16 mouse cellular contexts compared by ENCODE assay signal in the genomic region with DNA sequence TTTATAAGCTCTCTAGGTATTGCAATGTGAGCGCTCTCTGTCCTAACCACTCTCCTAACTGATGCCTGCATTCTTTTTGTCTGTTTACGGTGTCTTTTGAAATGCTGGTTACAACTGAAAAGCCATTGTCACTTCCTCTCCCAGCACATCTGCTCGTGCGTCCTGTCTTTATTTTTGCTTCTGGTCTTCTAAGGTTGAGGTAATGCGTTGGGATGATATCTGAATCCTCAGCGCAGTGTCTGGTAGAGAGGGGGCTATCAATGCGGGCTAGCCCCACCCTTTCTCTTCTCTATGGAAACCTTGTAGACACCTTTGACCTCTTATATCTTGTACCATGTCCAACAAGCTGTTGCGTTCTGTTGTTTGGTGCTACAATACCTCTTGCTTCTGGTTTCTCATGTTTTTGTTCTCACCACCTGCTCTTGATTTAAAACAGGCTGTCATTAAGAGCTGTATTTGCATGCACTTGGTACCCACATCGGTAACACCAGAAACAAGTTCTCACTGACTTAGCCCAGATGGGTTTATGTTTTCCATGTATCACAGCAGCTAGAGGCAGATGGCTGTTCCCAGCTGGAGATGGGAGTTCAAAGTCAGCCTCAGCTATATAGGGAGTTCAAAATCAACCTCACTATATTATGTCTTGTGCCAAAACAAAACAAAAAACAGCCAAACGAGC. TPM values are rescaled to one million over a fixed set of nuclear protein-coding genes. Genes with fewer than 3 reads are reported as not detected.
DNase-seq lines count a peak whose midpoint lies in the region; ATAC-seq and TF ChIP-seq lines count a peak whose summit lies in the region.
"Had no signal": no experiment of that assay in that cellular context is flagged by ENCODE, and none has a peak within 500 bp of the region (broad histone marks: within the 10 kb centered on the region; RNA-seq: fewer than 3 reads in every experiment).

No protein-coding gene starts in this region.

- H3K27me3 ChIP-seq in midbrain, embryonic 13.5 days, result no peaks in the 10 kb centered on the region
- H3K27me3 ChIP-seq in midbrain, embryonic 10.5 days (ENCODE audit: low read depth, poor library complexity, severe bottlenecking), result no peaks in the 10 kb centered on the region
- H3K27me3 ChIP-seq in stomach, postnatal 0 days (ENCODE audit: control insufficient read depth, insufficient read depth, low read length), result no peaks in the 10 kb centered on the region
- no peaks in the 10 kb centered on the region for H3K27me3 ChIP-seq in kidney, adult 2 months (replicated peaks; ENCODE audit: control insufficient read depth, insufficient read depth, low read length)
- H3K27me3 ChIP-seq: embryonic facial prominence, embryonic 13.5 days; kidney, embryonic 15.5 days; limb, embryonic 13.5 days; lung, embryonic 15.5 days; midbrain, embryonic 12.5 days had no signal

- peak; percentile 47; the same call in 1 of the 2 replicates for ATAC-seq in midbrain, embryonic 13.5 days
- ATAC-seq in stomach, postnatal 0 days (ENCODE audit: low FRiP score, low TSS enrichment), result no peak

- no peak overlapping the region for H3K27ac ChIP-seq in midbrain, embryonic 13.5 days
- H3K27ac ChIP-seq in midbrain, embryonic 10.5 days (replicated peaks), result no peak overlapping the region
- no peak overlapping the region for H3K27ac ChIP-seq in stomach, postnatal 0 days (replicated peaks)
- no peak overlapping the region for H3K27ac ChIP-seq in kidney, adult 2 months (ENCODE audit: insufficient read depth, low read depth, low read length)
- H3K27ac ChIP-seq: embryonic facial prominence, embryonic 13.5 days; kidney, embryonic 15.5 days; limb, embryonic 13.5 days; lung, embryonic 15.5 days; midbrain, embryonic 12.5 days had no signal

- no peaks in the 10 kb centered on the region for H3K36me3 ChIP-seq in midbrain, embryonic 13.5 days
- H3K36me3 ChIP-seq in midbrain, embryonic 10.5 days, result no peaks in the 10 kb centered on the region
- no peaks in the 10 kb centered on the region for H3K36me3 ChIP-seq in stomach, postnatal 0 days (ENCODE audit: control insufficient read depth, insufficient read depth, low read length)
- H3K36me3 ChIP-seq in kidney, adult 2 months (ENCODE audit: control insufficient read depth, insufficient read depth, low read length), result no peaks in the 10 kb centered on the region
- H3K36me3 ChIP-seq: embryonic facial prominence, embryonic 13.5 days; kidney, embryonic 15.5 days; limb, embryonic 13.5 days; lung, embryonic 15.5 days; midbrain, embryonic 12.5 days had no signal

- no peak for TF ChIP-seq CTCF in stomach, postnatal 0 days (IDR thresholded peaks at IDR 0.05; ENCODE audit: low read depth)
- no peak for TF ChIP-seq CTCF in kidney, adult 2 months (conservative IDR thresholded peaks at IDR 0.05; ENCODE audit: insufficient read depth, insufficient read length, low read depth, low read length)

- peak; percentile 12 for DNase-seq in embryo, embryonic 10.5 days (ENCODE audit: low spot score)
- DNase-seq in embryo, embryonic 11 days, result no peak
- DNase-seq in midbrain, embryonic 10.5 days (ENCODE audit: low spot score), result no peak
- peak; percentile 44 for DNase-seq in induced T-regulatory cell, adult 2 months (ENCODE audit: low read depth)
- peak; percentile 48 for DNase-seq in thymus, postnatal 25 days
- DNase-seq in stomach, postnatal 0 days (ENCODE audit: low spot score), result no peak
- no peak for DNase-seq in kidney, adult 2 months
- DNase-seq: adrenal gland, adult 2 months; cerebellum, postnatal 10 days; gastrocnemius, postnatal 14 days had no signal

- TF ChIP-seq EP300 in stomach, postnatal 0 days (optimal IDR thresholded peaks at IDR 0.05), result no peak

- no peaks in the 10 kb centered on the region for H3K9me3 ChIP-seq in midbrain, embryonic 13.5 days
- no peaks in the 10 kb centered on the region for H3K9me3 ChIP-seq in midbrain, embryonic 10.5 days (replicated peaks)
- H3K9me3 ChIP-seq in stomach, postnatal 0 days (ENCODE audit: control insufficient read depth, low read length), result no peaks in the 10 kb centered on the region
- H3K9me3 ChIP-seq: embryonic facial prominence, embryonic 13.5 days; kidney, embryonic 15.5 days; limb, embryonic 13.5 days; lung, embryonic 15.5 days; midbrain, embryonic 12.5 days had no signal

- H3K4me3 ChIP-seq in midbrain, embryonic 13.5 days (replicated peaks), result no peak overlapping the region
- H3K4me3 ChIP-seq in midbrain, embryonic 10.5 days, result no peak overlapping the region
- no peak overlapping the region for H3K4me3 ChIP-seq in stomach, postnatal 0 days (ENCODE audit: low read depth, low read length)
- H3K4me3 ChIP-seq in kidney, adult 2 months (ENCODE audit: insufficient read depth, low read depth, low read length), result no peak overlapping the region
- H3K4me3 ChIP-seq: embryonic facial prominence, embryonic 13.5 days; kidney, embryonic 15.5 days; limb, embryonic 13.5 days; lung, embryonic 15.5 days; midbrain, embryonic 12.5 days had no signal

- 67% methylated on average over 10 of the region's 10 CpGs for WGBS in midbrain, embryonic 13.5 days
- WGBS in midbrain, embryonic 10.5 days, result 78% methylated on average over 10 of the region's 10 CpGs
- 78% methylated on average over 10 of the region's 10 CpGs for WGBS in stomach, postnatal 0 days
- WGBS in kidney, adult 2 months, result 71% methylated on average over 10 of the region's 10 CpGs

- H3K4me2 ChIP-seq in midbrain, embryonic 13.5 days (replicated peaks), result no peak overlapping the region
- no peak overlapping the region for H3K4me2 ChIP-seq in stomach, postnatal 0 days (replicated peaks; ENCODE audit: low read depth)
- H3K4me2 ChIP-seq: embryonic facial prominence, embryonic 13.5 days; kidney, embryonic 15.5 days; limb, embryonic 13.5 days; lung, embryonic 15.5 days; midbrain, embryonic 12.5 days had no signal

- TF ChIP-seq POLR2A in kidney, adult 2 months (IDR thresholded peaks at IDR 0.05; ENCODE audit: low read depth, low read length), result no peak

- no peaks in the 10 kb centered on the region for H3K4me1 ChIP-seq in midbrain, embryonic 13.5 days (replicated peaks)
- H3K4me1 ChIP-seq in midbrain, embryonic 10.5 days, result peaks cover 4% of the 10 kb centered on the region; the same call in 1 of the 2 replicates
- H3K4me1 ChIP-seq in stomach, postnatal 0 days (replicated peaks; ENCODE audit: control insufficient read depth, insufficient read depth), result no peaks in the 10 kb centered on the region
- H3K4me1 ChIP-seq in kidney, adult 2 months (ENCODE audit: control insufficient read depth, insufficient read depth, low read length), result no peaks in the 10 kb centered on the region
- H3K4me1 ChIP-seq: embryonic facial prominence, embryonic 13.5 days; kidney, embryonic 15.5 days; limb, embryonic 13.5 days; lung, embryonic 15.5 days; midbrain, embryonic 12.5 days had no signal

- no peak overlapping the region for H3K9ac ChIP-seq in midbrain, embryonic 13.5 days (replicated peaks)
- H3K9ac ChIP-seq in stomach, postnatal 0 days (ENCODE audit: low read length), result no peak overlapping the region
- H3K9ac ChIP-seq: embryonic facial prominence, embryonic 13.5 days; kidney, embryonic 15.5 days; limb, embryonic 13.5 days; lung, embryonic 15.5 days; midbrain, embryonic 12.5 days had no signal

RNA-seq across cellular contexts. Expression of gene Efhc1, which starts 35.1 kb away (rescaled TPM):
- 1.5 TPM in 2 replicates for polyA plus RNA-seq in midbrain, embryonic 13.5 days (2015; fragmentation: Nextera tagmentation; extraction: Ambion mirVana)
- polyA plus RNA-seq in midbrain, embryonic 10.5 days (2016; fragmentation: Nextera tagmentation; extraction: Ambion mirVana), result 1.9 and 2.0 TPM in 2 replicates
- polyA plus RNA-seq in stomach, postnatal 0 days (2015; fragmentation: Nextera tagmentation; extraction: Ambion mirVana), result 1.5 and 1.7 TPM in 2 replicates
- polyA plus RNA-seq in kidney, adult 2 months (2012; rRNA removed), result 0.48 and 0.52 TPM in 2 replicates

Comparison
In these comparisons a context has a peak if more than half of its experiments do, and no peak if none do; other contexts are left out.
1. DNase-seq: peak in embryo, embryonic 10.5 days (single experiment), induced T-regulatory cell, adult 2 months (single experiment) and thymus, postnatal 25 days (single experiment); none in embryo, embryonic 11 days (single experiment), midbrain, embryonic 10.5 days (single experiment), stomach, postnatal 0 days (single experiment) and kidney, adult 2 months (single experiment).